Mouse (Mus musculus) frontal cortex, postnatal 36 days (tissue): ENCODE measurements around the gene Ppme1.

ENCODE experiments used
- DNase-seq, 2 experiments: peaks; one replicate each; pipeline ENCODE4 v3.0.0; 2022; ENCODE audit warnings: low spot score in 2 of 2

Ppme1 gene

DNA sequence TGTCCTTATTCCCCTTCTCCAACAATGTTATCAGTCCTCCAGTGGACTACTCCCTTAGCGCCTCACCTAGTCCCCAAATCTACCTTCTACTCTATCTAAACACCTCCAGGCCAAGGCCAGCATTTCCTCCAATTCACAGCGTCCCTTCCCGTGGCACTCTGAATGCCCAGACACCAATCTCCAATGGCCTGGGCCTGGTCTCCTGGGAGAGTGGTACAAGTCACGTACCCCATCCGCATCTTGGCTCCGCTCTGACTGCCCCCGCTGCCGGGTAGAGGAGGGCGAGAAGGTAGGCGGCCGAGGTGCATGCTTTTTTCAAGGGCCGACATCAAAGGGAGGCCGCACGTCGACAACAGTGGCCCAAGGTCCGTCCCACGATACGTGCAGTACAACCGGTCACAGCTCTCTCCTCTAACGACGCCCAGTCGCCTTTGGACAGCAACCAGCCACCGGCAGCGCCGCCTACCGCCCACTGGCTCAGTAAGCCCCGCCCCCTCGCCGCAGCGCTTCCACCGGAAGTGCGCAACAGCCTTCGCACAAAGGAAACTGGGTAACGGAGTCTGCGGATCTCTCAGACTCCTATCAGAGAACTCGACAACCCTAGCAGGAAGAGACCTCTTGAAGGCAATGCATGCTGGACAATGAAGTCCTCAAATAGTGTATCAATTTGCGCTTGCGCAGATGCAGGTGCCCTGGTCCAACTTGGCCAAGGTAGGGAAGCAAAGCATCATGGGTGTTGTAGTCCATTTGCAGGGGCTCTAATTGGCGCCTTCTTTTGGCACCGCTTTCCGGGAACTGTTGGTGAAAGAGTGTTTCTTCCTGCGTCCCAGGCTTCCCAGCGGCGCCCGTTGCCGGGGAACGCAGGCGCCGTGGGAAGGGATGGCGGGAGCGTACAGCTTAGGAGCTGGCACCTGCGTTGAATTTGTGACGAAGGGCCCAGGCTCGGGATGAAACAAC, at the start of gene Ppme1, which contains the start of gene C2cd3:
Ppme1 (minus strand) TSS at position 813 of the 957 bp plus-strand sequence.
C2cd3 (plus strand) TSS at position 739 of the 957 bp plus-strand sequence.
- peak; percentile 99 to 100 for DNase-seq

DNA sequence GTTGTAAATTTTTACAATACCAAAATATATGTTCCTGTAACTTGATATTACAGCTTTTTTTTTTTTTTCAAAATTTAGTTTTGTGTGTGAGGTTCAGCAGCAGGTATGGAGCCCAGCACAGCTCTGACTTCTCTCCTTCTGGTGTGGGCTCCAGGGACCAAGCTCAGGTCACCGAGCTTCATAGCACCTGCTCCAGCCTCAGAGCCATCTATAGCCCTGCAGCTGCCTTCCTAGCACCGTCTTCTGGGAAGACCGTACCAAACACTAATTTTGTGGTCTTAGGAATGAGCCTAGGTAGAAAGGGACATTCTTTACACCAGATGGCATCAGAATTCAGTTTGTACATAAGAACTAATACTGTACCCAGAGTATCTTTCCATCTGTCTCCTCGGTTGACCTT, 36.6 kb upstream of the Ppme1 start:
- no peak for DNase-seq

DNA sequence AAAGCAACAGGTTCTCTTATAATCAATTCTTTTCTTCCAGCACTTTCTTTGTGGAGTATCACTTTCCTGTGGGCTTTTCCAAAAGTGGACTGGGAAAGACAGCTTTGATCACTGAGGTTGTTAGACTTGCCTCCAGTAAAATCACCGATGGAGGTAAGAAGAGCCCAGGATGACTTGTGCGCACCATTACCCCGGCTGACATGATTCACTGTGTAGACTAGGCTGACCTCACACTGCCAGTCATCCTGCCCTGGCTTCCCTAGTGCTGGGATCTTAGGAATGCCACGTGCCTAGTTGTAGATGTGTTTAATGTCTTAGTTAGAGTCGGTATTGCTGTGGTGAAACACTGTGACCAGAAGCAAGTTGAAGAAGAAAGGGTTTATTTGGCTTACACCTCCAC, 35.6 kb upstream of the Ppme1 start:
- no peak for DNase-seq

DNA sequence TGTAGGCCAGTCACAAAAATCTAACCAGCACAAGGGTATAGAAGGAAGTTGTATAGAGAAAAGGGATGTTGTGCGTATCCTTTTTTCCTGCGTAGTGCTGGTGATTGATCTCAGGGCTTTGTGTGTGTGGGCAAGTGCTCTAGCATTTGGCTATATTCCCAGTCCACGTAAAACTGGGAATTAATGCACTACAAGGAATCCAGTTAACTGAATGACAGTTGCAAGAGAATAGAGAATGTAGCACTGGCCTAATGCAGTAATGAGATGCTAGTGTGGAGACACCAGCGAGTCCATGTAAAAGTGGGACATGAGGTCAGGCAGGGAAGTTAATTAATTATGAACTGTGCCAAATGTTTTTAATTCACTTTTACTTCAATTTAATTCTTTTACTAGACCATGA, 30.6 kb upstream of the Ppme1 start:
- no peak for DNase-seq

DNA sequence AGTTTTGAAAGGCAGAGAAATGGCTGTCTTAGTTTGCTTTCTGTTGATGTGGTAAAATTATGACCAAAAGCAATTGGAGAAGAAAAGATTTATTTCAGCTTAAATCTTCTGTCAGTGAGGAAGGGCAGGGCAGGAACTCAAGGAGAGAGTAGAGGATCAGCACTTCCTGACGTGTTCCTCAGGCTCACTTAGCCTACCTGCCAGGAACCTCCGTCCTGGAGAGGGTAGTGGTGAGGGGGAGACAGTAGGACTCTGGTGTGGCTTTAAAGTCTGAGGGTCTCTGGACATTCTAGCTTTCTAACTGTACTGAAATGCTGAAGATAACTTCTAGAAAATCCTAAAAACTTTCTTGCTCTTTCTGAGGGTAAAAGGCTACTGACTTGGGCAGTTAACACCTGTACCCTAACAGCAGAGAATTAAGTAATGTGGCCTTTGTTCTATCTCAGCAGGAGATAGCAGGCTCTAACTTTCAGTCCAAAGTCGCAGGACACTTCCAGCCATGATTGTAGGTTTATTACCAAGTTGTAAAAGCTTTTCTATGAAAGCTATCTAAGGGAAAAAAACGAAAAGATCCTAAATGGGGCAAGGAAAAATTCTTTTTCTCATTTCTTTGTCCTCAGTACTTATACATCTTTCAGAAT, 28.9 kb upstream of the Ppme1 start:
- no peak for DNase-seq

DNA sequence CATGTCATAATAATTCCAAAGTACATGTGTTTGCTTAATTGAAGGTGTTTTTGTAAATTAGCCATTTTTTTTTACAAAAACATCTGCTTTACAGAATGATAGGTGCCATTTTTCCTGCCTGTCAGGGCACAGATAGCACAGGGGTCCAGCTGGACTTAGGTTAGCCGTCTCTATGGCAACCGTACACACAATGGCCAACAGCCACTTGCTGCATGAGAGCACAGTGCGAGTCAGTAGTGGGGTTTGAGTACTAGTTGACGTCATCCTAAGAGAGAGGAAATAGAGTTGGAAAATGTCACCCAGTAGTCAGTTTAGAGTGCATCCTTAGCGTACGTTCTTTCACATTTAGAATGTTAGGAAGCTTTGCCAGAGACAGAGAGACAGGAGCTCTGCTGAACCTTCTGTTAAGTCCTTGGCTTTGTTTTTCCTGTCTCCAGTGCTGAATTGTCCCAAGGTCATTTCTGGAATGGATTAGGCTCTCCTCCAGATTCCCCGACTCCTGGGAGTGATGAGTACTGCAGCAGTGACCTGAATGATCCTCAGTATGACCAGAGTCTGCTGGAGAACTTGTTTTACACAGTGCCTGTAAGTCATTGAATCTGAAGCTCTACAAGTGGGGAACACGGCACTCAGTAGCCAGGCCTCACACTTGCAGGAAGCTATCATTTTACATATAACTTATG, 27.3 kb upstream of the Ppme1 start:
- DNase-seq, result no peak

DNA sequence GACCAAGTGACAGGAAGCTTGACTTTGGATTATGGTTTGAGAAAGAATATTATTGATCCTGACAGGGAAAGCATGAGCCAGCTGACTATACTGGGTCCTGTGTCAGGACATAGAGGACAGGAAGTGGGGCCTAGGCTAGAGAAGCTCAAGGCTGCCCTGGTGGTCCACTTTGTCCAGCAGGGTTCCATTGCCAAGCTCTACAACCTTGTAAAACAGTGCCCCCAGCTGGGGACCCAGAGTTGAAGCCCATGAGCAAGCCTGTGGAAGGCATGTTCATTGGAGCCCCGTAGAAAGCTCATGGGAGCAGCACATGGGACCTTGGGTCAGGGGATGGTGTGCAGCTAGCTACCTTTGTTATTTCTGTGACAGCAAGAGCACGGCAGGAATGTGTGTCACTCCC, 20.2 kb upstream of the Ppme1 start:
- no peak for DNase-seq

DNA sequence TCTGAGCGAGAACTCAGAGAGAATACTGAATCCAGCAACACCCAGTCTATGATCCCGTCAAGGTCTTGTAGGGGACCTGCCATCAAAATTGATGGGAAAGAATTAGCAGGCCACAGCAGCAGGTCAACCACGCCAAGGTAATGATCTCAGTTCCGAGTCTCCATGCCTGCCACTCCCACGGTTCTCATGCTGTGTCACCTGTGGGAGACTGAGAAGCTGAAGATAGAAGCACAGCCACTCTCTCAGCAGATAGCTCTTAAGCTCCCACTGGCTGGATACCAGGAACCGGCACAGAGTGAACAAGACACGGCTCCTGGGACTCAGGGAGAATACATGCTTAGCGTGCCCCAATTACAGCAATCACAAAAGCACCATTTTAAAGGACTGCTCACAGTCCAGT, 18.1 kb upstream of the Ppme1 start:
- peak; percentile 31 to 45 for DNase-seq

DNA sequence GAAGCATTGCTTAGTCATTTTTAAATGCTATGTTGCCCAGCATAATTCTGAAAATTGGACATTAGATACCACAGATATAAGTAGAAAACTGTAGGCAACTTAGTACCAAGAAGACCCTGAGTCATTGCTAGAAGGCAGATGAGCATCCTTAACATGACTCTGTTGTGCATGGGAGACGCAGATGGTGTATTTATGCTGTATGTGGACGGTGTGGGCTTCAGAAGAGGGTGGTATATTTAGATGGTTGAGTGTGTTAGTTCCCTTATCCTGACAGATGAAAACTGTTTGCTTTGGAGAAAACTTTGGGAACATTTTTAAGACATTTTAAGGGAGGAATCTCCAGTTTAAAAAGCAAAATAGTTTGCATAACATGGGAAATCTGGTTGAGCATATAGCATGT, 16.1 kb upstream of the Ppme1 start:
- DNase-seq, result peak; percentile 20 to 35

DNA sequence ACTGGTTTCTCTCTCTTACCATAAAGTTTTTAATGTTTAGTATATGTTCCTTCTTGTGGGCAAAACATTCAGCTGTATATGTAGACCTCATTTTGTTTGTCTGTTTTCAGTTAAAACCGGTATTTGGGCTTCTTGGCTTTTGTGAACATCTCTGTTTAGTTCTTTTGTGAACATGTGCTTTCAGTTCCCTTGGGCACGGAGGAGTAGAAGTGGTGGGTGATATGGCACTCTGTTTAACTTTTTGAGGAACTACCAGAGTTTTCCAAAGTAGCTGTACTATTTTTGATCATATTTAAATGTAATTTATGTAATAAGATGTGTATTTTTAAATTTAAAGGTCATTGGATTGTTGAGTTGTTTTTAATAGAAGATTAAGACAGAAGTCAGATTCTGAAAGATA, 11.1 kb upstream of the Ppme1 start:
- no peak for DNase-seq

DNA sequence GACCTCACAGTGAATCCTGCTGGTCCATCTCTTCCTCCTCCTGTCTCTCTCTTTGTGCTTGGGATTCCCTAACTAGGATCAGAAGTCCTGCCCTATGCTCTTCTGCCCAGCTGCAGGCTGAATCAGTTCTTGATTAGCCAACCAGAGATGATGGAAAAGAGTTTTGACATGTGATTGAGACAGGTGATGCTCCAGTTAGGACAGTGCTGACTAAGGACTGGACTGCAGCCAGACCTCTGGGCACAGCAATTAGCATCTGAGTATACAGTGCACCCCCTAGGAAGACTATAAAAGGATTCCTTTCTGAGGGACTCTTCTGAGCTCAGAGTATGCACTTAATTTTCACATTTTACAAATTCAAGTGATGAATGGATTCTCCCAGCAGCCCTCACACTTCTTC, 9.1 kb upstream of the Ppme1 start:
- no peak for DNase-seq

DNA sequence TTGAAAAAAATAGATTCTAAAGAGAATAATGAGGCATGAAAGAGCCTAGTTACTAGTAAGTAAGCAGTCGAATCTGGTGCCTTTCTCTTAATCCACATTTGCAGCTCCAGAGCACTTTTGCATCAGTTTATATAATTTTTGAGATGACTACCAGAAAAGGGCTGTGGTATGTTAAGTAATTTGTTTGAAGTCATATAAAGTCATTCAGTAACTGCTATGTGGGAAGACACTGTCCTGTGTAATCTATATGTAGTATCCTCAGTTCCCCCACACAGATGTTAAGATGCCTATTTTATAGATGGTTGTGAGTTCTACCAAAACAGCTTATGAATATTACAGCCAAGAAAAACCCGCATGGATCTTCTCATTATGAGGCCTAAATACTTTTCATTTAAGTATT, 6.2 kb upstream of the Ppme1 start:
- no peak for DNase-seq

DNA sequence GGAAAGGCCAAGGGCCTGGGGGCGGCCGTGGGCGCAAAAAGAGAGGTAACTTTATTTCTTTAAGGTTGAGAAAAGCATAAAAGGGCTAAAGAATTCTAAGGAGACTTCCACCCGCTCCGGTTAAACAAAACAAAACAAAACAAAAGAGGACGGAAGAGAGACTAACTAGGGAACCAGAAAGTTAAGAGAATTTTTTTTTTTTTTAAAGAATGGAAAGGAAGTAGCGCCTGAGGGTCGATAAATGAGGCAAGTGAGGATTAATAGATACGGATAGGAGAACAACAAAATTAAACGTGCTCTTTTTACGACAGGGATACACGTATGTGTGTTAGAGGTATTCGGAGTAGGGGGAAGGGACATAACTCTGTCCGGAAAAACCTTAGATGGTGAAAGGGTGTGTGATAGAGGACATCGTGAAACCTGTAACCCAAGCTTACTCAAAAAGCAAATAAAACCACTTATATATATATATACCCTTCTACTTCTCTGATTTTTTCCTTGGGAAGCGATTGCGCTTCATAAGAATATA, 409 bp upstream of the Ppme1 start:
- DNase-seq, result no peak

DNA sequence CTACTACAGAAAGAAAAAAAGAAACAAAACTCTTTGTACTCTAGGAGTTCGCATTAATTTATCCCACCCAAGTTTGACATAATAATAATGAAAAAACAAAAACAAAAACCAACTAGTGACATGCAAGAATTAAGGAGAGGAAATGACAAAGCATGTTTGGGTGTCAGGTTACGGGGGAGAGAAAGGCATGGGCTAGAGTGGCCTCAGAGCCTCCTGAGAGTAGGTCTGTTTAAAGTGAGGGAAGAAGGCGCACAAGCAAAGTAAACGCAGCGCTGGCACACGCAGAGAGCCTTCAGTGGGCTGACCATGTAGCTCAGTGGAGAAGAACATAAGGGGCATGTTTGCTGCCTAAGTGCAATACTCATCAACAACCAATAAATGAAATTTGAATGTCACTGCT, 7.2 kb downstream of the Ppme1 start:
- no peak for DNase-seq

DNA sequence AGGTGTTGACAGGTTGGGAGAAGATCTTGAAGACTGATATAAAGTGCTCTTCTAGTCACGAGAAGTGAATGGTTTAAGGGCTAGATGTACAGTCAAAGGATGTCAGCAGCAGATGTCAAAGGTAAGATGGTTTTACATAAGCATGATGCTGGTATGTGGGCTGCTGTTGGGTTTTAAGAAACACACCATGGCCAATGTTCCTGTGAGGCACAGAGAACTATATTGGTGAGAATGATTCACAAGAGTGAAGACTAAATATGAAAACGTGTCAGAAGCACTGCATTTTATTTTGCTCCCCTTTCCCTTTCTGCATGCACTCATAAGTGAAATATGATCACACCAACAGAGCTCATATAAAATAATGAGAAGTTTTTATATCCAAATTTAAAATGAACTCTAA, 8.9 kb downstream of the Ppme1 start:
- DNase-seq, result peak in 1 of 2 experiments; percentile 29

DNA sequence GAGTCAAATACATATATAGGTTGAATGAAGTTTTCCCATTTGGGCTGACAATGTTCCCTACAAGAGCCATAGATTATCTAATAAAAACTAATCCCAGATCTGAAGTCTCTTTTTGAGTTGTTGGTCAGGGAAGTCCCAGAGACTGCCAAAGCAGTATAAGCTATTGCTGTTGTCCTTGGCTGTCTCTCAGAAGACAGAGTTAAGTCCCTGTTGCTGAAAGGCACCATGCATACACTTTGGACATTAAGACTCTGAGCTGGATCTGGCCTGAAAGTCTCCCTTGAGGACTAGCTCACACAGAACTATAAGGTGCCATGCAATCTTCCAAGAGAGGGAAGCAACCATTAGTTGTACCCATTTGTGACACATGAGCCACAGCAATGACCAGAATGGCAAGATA, 14.3 kb downstream of the Ppme1 start:
- DNase-seq, result no peak

DNA sequence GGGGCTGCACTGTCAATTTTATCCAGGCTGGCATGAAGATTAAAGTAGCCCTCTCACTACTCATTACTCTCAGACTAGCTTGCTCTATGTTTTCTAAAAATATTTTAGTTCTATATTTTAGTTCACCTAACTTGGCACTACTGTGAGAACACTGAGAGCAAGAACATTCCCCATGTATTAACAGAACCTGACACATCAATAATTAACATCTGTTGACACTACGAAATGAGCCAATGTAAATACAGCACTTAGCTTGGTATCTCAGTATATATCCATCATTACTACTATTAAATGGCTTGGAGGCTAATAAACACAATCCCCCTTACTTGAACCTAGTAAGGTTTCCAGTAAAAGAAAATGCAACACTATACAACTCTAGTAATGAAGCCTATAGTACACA, 15.3 kb downstream of the Ppme1 start:
- DNase-seq, result no peak

DNA sequence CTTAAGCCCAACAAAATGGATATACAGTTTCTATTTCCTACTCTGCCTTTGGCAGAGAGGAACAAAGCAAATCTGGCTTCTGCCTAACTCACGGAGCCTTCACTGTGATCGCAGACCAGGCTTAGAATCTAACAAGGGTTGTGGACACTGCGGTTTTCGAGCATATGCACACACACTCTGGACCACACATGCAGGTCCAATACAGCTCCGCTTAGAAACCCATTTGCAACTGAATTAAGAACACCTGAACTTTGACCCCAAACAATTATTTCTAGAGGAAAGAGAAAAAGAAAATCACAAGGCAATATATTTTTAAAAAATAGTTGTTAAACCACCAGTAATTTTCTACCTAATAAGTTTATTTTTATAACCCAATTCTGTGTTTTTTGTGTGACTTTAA, 15.8 kb downstream of the Ppme1 start:
- no peak for DNase-seq

DNA sequence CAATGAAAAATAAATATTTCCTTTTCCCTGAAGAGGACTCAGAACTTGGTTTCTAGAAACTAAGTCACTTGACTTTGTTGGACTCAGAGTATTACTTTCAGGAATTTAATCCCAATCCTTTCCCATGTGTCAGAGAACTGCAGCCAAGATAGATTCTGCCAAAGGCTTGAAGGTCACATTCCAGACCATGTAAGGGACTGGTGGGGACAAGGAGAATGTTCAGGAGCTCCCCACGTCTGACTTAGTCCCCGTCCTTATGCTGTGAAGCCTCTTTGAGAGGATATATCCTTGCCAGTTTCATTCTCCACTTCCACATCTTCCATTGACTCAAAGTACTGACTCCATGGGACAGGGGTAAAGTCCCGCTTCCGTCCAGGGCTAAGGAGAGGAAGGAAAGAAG, 17.1 kb downstream of the Ppme1 start:
- no peak for DNase-seq

DNA sequence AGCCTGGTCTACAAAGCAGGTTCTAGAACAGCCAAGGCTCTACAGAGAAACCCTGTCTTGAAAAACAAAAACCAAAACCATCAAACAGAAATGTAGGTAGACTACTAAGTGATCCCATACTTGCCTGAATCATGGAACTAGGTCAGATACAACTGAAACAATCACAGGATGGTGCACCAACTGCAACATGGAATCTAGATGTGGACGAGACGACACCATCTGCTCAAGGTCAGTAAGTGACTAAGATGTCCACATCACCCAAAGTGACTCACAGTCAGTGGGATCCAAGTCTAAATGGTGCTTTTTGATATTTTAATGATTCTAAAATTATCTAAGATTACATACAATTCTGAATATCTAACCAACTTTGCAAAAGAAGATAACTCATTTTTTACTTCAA, 36.2 kb downstream of the Ppme1 start:
- DNase-seq, result no peak

DNA sequence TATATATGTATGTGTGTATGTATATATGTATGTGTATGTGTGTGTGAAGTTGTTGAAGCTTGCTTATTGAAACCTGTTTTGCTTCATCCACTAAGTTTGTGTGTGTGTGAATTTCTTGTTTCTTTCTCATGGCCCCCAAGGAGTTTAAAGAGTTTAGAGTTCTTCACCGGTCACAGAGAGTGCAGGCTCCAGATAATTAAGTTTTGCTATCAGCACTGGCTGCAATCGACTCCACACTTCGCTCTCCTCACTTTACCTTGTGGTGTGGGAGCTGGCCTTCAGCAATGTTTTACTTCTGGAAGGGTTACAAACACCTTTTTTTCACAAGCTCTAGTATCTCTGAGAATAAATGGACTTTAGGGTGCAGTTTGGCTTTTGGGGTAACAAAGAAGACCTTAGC, 40.8 kb downstream of the Ppme1 start:
- DNase-seq, result no peak

DNA sequence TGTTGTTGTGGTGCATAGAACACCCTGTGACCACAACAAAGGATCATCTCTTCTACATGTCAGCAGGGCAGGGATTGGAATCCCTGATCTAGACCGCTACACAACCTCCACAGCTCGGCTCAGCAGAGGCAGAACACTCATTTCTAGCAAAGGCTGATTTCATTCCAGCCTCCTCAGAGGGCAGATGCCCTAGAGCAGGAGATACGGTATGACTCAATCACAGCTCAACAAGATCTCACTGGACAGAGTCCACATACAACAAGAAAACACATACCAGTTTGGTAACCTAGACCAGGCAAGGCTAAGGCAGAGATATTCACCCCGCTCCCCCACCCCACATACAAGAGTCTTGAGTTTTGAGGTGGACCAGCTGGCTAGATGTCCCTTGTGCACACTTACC, 43.5 kb downstream of the Ppme1 start:
- DNase-seq, result no peak
